Mouse (Mus musculus): ENCODE data around the gene D1Ertd622e.

D1Ertd622e gene

DNA sequence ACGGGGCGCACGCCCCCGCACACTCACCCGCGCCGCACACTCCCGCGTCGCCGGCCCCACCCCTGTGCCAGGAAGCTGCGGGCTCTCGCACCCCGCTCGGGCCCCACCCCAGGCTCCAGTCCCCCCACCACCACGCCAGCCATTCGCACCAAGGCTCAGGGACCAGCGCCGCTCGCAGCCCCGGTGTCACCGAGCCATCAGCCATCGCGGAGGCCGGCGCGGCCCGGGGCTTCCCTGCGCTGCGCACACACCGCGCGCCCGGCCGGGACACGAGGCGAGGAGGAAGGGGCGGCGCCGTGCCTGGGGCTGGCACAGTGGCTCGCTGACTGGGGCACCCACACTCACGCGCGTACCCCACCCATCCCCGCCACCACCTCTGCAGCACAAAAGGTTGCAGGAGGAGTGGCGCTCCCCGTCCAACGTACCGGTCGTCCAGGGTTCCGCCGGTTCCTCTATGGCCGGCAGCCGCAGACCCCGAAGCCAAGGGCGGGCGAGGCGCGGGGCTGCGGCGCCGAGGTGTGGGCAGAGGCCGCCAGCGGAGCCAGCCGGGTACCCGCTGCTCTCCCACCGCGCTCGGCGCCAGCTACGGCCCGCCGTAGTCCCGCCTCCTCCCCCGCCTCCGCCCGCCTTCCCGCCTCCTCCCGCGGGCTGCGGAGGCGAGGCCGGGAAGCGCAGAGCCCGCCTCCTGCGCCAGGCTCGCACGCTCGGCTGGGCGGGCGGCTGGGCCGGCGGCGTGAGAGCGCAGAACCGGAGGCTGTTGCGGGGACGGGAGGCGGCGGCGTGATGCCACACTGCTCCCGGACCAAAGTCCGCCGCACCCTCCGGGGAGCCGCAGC, at the start of gene D1Ertd622e:
TSS of gene D1Ertd622e (minus strand) at position 669 of the 836 bp plus-strand sequence.
- in situ Hi-C loops (cut with MboI; ENCODE audit: low sequenced_read_pairs), result no loop called here

DNA sequence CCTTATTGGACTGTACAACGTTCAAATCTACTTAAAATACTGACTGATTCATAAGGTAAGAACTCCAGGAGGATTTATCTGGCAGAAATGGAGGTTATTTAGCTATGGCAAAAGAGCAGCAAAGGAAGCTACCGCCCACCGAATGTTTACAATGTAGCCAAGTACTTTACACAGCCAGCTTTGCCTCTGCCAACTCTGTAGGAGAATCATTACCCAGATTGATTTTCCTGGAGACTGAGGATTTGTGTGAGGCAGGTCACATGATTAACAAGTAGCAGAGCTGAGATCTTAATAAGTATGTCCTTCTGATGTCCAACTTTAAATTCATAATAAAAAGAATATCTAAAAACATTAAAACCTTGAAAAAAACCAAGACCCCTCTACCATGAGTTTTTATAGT, 48.6 kb upstream of the D1Ertd622e start:
- in situ Hi-C loops (cut with MboI; ENCODE audit: low sequenced_read_pairs), result no loop called here

DNA sequence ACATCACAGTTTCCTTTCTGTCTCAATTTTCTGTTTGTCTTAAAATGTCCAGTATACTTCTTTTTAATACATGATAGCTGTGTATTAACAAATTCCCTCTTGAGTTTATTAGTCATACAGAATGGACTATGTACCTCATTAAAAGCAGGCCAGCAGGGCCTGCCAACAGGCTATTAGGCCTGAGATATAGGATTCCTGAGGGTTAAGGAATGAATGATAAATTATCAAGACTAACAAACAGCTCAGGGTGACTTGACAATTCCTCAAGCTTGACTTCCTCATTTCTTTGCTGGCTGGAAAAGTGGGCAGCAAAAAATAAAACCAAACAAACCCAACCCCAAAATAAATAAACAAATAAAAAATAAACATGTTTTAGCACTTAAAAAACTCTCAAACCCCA, 43.5 kb upstream of the D1Ertd622e start:
- in situ Hi-C loops (cut with MboI; ENCODE audit: low sequenced_read_pairs), result no loop called here

DNA sequence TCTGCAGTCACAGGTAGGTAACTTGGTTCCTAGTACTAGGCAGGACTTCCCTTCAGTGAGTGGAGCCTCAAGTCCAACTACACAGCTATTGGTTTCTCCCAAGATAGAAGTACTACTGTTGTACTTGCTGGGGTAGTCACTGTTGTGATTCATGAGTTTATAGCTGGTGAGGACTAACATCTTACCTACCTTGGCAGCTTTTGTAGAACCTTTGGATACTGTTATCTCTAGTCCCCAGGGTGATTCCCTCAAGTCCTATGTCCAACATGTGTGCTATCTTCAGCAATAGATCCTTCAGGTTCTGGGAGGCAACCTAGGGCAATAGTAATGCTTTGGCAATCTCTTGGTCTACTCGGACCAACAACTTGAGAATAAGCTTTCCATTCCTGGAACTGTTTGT, 42.8 kb upstream of the D1Ertd622e start:
- in situ Hi-C loops (cut with MboI; ENCODE audit: low sequenced_read_pairs), result no loop called here

DNA sequence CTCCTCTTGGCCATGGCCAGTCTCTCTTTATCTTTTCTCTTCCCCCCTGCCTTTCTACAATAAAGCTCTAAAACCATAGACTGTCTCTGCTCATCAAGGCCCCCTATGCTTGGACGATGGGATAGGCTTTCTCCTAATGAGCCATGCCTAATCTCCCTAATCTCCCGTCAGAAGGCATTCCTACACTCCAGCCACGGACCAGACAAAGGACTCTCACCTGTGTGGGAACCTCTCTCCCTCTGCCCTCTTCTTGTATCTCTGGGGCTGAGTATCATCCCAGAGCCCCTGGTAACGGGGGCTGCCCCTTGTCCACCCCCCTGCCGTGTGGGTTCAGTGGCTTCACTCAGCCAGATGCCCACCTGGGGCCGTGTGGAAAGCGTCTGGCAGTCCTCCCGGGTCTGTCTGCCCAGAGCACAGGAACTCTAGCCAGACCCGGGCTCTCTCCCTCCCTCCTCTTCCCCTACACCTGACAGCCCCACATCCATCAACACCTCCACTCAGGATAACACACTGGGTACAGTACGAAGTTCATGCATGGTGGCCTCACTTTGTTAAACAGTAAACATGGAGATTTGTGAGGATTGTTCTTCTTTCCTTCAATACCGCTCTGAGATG, 37.2 kb upstream of the D1Ertd622e start:
- in situ Hi-C loops (cut with MboI; ENCODE audit: low sequenced_read_pairs), result loop anchor here (25.0 kb wide), 2 partner anchors 662 to 862 kb away; no protein-coding TSS in a partner anchor

DNA sequence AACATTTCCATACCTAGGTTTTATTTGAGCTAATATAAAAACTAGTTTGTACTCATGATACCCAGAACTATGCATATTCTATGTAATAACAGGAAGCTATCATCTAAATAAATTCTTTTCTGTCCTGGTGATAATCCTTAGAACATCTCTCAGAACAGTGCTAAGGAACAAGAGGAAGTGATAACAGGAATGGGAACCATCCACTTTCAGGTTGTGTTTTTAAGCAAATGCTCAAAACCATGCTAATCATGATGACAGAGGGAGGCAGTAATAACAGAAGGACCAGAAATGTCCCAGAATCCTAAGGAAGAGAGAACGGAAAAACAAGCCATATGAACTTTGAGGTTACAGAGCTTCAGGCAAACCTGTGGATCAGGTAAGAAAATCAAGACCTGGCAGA, 35.4 kb upstream of the D1Ertd622e start:
- in situ Hi-C loops (cut with MboI; ENCODE audit: low sequenced_read_pairs), result loop anchor here (25.0 kb wide), 2 partner anchors 660 to 860 kb away; no protein-coding TSS in a partner anchor

DNA sequence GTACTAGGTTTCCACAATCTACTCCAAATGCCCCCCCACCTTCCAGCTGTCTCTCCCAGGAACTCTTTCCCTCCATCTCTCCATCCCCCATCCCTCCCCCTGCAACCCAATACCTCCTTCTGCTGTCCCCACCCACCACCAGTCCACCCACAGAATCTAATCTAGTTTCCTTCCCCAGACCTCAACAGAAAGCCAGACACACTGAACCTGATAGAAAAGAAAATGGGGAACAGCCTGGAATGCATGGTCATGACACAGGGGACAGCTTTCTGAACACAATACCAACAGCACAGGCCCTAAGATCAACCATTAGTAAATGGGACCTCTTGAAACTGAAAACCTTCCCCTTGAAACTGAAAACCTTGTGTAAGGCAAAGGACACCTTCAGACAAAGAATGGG, 32.0 kb upstream of the D1Ertd622e start:
- in situ Hi-C loops (cut with MboI; ENCODE audit: low sequenced_read_pairs), result loop anchor here (25.0 kb wide), 2 partner anchors 657 to 857 kb away; no protein-coding TSS in a partner anchor

DNA sequence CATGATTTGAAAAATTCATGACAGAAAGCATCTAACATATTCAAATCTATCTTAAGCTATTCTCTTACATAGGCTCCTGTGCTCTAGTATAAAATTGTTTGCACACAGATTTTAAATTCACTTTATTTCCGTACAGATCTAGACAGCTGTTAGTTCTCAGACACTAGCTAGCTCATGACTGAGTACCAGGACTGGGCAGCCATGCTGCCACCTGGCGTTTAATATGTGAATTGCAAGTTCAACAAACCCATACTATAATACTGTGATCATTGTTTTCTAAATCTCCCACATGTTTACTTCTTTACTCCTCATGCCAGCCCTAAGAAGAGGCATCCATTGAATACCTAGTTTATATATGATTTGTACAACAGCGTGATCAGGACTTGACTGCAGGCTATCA, 26.9 kb upstream of the D1Ertd622e start:
- in situ Hi-C loops (cut with MboI; ENCODE audit: low sequenced_read_pairs), result loop anchor here (25.0 kb wide), 2 partner anchors 651 to 851 kb away; no protein-coding TSS in a partner anchor

DNA sequence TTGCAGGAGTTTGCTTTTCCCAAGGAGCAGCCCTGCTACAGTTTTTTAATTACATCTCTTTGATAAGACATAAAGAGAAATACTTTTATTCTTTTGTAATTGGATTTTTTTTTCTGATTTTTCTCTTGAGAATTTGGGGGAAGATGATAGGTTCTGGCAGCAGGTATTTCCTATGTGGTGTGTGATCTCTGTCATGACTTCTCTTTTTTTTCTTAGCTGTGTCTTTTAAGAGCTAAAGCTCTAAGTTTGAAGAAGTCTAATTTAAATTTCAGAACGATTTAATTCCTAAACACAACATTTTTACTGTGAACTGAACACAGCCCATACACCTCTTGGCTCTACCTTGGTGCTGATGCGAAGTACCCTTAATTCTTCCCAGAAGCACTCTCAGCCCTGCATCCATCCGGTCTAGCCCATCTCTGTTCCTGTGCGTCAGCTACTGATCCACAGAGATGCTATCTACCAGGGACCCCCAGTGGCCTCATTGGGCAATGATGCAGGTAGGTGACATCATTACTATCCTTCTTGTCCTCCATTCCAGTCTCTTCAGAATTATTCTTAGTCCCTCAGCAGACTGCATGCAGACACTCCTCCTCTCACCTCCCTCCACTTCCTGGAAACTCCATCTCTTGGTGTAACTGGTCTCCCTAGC, 14.8 kb upstream of the D1Ertd622e start:
- in situ Hi-C loops (cut with MboI; ENCODE audit: low sequenced_read_pairs), result loop anchor here (25.0 kb wide), 2 partner anchors 639 to 839 kb away; no protein-coding TSS in a partner anchor

DNA sequence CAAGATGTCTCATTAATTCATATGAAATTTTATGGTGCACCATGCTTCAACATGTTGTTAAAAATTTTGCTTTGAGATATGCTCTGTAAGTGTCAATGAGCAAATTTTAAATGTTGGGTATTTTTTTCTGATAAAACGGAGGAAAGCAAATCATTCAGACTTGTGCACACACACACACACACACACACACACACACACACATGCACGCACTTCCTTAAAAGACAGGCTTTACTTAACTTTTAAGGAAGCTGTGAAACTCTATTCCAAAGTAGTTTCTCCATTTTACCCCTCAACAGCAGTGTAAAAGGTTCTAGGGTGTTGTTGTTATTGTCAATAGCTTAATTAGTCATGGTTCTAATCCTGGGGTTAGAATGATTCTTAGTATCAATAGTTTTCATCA, 14.2 kb upstream of the D1Ertd622e start:
- in situ Hi-C loops (cut with MboI; ENCODE audit: low sequenced_read_pairs), result loop anchor here (25.0 kb wide), 2 partner anchors 639 to 839 kb away; no protein-coding TSS in a partner anchor

DNA sequence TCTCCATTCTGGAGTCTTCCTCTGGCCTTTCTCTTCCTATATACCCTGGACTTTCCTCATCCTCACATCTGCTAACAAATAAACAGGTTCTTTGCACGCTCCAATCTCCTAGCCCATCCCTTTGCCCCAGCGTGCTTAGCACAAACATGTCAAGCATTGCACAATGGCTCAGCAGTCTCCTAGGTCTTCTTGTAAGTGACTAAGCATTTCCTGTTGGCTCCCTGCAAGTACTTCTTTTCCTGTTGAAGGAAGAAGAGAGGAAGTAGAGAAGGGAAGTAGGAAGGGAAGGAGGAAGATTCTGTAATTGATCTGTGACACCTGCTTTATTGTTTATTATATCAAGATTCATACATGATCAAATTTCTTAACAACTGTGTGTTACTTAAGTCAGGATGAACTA, 11.0 kb upstream of the D1Ertd622e start:
- in situ Hi-C loops (cut with MboI; ENCODE audit: low sequenced_read_pairs), result no loop called here

DNA sequence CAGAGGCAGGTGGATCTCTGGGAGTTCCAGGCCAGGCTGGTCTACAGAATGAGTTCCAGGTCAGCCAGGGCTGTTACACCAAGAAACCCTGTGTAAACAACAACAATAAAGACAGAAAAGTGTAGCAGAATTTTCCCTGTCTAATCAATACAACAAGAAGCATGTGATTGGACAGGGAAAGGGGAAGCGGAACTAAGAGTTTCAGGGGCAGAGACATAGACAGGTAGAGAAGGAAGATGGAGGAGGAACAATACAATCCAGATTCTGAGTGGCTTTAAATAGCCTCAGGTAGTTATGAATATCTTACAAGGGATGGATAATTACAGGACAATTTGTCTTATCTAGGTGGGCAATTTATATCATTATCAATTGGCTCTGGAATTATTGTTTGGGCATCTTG, 5.4 kb upstream of the D1Ertd622e start:
- in situ Hi-C loops (cut with MboI; ENCODE audit: low sequenced_read_pairs), result no loop called here

DNA sequence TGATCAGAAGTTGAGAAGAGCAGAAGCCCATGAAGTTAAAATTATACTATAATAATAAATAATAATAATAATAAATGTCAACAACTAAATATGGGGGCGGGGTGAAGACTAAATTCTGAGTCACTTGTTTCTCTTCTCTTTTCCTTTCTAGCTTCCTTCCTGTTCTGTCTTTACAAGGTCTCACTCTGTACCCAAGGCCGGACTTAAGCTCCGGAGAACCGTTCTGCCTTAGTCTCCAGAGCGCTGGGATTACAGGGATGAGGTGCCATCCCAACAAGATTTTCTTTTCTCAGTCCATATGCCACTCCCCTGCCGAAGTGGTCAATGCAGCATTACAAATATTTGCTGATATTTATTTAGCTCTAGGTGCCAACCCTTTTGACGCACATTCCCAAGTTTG, 450 bp upstream of the D1Ertd622e start:
- in situ Hi-C loops (cut with MboI; ENCODE audit: low sequenced_read_pairs), result no loop called here

DNA sequence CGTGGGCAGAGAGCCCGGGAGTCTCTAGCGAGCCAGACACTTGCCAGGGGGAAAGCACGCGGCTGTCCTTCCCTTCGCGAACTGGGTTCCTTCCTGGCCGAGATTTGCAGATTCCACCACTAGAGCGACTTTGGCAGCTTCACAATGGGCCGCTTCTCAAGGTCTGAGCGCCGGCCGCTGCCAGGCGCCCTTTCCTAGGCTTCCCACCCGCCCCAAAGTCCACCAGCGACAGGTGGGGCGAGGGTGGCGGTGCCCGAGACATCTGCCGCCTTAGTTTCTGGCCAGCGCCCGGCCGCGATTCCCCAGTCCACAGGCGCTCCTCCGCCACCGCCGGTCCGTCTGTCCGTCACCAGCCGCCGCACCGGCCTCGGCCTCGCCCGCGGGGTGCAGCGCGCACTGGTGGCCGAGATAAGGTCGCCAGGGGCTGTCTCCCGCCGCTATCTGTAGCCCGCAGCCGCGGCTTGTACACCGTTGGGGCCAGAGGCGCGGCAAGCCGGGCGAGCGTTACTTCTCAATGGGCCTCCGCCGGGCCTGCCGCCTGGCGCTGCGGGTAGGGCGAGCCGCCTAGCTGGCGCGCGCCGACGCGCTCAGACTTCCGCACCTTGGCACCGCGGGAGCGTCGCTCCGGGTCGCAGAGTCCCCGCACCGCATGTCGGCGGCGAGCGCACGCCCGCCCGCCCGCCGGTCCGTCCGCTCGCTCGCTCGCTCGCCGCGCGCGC, 1.0 kb downstream of the D1Ertd622e start:
- in situ Hi-C loops (cut with MboI; ENCODE audit: low sequenced_read_pairs), result no loop called here

DNA sequence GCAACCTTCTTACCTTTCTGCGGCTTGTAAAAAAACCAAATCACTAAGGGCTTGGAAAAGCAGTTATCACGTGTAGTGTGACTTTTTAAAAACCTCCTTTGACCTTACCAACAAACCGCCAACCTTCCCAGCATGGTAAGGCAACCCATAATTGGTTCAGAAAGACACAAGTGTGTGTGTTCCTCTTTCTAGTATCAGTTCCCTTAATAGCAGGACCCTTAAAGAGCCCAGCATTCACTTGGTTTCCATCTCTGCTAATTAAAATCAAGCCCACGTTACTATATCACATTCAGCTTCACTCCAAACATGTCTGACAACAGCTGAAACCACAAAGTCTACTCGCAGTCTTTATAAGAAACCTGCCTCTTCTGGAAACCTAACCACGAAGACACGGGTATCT, 2.5 kb downstream of the D1Ertd622e start:
- in situ Hi-C loops (cut with MboI; ENCODE audit: low sequenced_read_pairs), result no loop called here

DNA sequence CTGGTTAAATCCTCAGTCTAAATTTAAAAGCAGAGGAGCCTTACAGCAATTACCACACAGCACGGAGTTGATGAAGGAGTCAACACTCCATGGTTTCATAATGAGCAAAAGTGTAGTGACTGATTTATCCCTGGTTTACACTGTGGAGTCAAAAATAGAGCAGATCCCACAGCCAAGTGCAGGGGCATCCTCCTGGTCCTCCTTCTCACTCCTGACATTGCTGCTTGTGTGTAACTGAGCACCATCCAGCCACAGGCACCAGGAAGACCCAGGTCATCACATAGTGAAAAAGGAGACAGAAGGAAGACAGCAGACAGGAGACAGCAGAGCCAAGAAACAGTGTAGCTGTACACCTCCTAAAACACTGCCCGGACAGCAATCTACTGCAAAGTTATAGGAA, 4.1 kb downstream of the D1Ertd622e start:
- in situ Hi-C loops (cut with MboI; ENCODE audit: low sequenced_read_pairs), result no loop called here

DNA sequence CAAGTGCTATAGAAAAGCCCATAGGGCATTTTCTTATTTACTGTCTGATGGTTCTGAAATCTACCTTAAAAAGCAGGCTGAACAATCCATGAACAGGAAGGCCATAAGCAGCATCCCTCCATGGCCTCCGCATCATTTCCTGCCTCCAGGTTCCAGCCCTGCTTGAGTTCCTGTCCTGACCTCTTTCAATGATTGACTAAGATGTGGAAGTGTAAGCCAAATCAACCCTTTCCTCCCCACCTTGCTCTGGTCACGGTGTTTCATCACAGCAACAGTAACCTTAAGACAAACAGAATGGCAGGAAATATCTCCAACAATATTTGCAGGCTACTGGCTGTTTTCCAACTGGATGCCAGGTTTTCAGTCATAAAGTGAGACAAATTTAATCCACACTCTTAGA, 4.7 kb downstream of the D1Ertd622e start:
- in situ Hi-C loops (cut with MboI; ENCODE audit: low sequenced_read_pairs), result no loop called here

DNA sequence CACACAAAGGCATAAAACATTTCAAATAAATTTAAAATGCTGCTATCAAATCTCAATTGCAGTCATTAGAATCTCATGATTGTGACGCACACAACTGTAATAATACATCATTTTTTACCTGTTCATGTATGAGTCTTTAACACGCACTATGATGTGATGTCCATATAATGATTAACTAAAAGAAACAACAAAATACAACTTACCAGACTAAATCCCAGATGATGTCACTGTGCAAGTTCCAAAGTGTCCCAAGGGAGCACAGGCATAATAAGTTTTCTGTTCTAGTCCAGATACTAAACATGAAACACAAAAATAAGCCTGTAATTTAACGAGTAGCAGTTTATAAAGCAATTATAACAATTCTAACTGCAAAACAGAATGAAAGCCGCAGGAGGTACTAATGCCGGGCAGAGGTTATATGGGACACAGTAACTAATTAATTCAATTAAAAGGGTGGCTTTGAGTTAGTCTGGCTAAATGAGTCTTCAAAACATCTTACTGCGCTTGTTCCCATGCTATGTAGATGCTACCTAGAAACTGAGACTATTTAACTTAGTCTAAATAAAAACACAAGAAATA, 7.4 kb downstream of the D1Ertd622e start:
- in situ Hi-C loops (cut with MboI; ENCODE audit: low sequenced_read_pairs), result no loop called here

DNA sequence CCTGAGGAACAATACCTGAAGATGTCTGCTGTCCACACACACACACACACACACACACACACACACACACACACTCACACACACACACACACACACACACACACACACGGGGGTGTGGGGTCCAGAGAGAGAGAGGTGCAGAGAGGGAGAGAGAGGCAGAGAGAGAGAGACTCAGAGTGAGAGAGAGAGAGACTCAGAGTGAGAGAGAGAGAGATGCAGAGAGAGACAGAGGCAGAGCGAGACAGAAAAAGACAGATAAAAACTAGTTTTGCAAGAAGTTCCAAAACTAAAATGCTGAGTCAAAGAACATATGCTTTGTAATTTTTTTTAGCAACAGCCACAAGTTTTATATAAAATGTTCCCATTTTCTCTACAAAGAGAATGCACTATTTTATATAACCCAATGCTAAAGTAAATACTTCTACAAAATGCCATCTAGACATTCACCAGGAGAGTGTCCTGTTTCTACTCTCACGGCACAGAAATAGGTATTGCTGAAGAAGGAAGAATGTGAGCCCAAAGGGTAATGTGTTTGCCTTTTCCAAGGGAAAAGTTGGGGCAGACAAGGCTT, 11.2 kb downstream of the D1Ertd622e start:
- in situ Hi-C loops (cut with MboI; ENCODE audit: low sequenced_read_pairs), result no loop called here

DNA sequence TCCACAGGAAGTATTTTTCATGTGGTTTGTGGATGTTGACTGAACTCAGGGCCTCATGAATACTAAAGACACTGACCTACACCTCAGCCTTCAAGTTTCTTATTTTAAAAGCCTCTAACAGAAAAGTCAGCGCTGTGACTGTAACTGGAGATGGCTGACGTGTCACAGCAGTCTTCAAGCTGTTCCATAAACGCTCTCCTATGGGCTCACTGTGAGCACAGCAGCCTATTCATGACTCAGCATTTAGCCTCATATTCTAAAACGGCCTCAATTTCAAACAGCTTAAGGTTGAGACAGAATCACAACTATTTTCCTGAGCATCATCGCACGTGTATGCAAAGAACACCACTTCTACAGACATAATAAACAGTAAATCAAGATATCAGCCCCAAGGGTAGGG, 11.8 kb downstream of the D1Ertd622e start:
- in situ Hi-C loops (cut with MboI; ENCODE audit: low sequenced_read_pairs), result no loop called here

Measured in CH12F3 (cell line).